Mouse (Mus musculus) telencephalon, adult 2 months (tissue): Measurements from ENCODE around the gene Mpp2.

ENCODE experiments used
- DNase-seq: peaks from one replicate; pipeline ENCODE4 v3.0.0-alpha.2; 2011; ENCODE audit warnings: low read depth, low spot score

Mpp2 gene

GRCm38 (mm10) chr11:102010140-102010539 is 78.2 kb downstream of the Mpp2 start:
- DNase-seq: no peak

GRCm38 (mm10) chr11:102008954-102009637 is 79.2 kb downstream of the Mpp2 start:
- no peak for DNase-seq

GRCm38 (mm10) chr11:102008372-102008771 is 79.9 kb downstream of the Mpp2 start:
- DNase-seq: no peak
